Mouse (Mus musculus): Measurements from ENCODE around the gene B3gat2.
A peak's percentile ranks its signal among the peaks of the same experiment; 100 is the strongest.

Gene B3gat2

DNA sequence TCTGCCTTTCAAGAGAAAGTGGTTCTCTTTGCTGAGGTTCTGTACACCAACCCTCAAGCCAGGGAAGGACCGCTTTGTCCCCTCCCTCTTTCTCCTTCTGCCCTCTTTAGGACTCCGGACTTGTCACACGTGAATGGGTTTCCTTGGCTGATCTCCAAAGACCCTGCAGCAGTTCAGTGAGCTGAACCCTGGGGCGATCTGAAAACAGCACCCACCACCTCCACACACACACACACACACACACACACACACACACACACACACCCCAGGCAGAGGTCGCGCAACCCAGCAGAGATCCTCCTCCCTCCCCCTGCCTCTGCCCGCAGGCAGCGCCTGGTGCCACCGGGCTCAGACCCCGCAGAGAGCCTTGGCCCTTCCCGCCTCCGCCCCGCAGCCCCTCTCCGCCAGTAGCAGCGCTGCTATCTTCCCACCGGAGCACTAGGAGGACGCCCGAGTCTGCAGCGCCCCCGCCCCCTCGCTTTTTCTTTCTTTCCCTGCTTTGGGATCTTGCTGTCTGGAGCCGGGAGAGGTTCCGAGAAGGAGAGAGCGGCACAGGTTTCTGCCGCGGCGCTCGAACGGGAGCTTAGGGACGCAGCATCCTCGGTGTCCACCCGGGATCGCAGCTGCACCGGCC is at the start of gene B3gat2:
Gene B3gat2 (plus strand): TSS at position 252 of the 634 bp plus-strand sequence.
- DNase-seq (ENCODE audit: low read depth, low spot score) = no peak

DNA sequence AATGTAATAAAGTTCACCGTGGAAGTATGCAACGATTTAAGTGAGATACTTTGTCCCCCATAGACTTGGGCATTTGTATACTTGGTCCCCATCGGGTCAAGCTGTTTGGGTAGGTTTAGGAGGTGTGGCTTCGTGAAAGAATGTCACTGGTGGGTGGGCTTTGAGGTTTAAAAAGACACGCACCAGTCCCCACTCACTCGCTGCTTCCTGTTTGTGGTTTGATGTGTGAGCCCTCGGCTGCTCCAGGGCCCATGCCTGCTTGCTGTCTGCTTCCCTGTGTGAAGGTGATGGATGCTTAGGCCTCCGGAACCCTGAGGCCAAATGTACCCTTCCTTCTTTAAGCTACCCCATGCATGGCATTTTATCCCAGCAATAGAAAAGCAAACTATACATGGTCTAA is 41.2 kb upstream of the B3gat2 start:
- DNase-seq (ENCODE audit: low read depth, low spot score) = no peak

DNA sequence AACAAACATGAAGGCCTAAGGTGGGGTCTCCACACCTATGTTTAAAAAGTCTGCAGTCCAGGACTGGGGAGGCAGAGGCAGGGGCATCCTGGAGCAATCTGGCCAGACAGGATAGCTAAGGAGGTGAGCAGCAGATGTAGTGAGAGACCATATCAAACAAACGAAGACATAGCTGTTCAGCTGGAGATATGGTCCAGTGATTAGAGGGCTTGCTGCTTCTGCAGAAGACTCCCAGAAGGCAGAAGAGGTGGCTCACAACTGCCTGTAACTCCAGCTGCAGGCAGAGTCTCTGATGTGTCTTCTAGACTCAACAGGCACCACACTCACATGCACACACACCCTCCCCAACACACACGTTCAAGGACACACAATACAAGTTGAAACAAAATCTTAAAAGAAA is 40.5 kb upstream of the B3gat2 start:
- no peak for DNase-seq (ENCODE audit: low read depth, low spot score)

DNA sequence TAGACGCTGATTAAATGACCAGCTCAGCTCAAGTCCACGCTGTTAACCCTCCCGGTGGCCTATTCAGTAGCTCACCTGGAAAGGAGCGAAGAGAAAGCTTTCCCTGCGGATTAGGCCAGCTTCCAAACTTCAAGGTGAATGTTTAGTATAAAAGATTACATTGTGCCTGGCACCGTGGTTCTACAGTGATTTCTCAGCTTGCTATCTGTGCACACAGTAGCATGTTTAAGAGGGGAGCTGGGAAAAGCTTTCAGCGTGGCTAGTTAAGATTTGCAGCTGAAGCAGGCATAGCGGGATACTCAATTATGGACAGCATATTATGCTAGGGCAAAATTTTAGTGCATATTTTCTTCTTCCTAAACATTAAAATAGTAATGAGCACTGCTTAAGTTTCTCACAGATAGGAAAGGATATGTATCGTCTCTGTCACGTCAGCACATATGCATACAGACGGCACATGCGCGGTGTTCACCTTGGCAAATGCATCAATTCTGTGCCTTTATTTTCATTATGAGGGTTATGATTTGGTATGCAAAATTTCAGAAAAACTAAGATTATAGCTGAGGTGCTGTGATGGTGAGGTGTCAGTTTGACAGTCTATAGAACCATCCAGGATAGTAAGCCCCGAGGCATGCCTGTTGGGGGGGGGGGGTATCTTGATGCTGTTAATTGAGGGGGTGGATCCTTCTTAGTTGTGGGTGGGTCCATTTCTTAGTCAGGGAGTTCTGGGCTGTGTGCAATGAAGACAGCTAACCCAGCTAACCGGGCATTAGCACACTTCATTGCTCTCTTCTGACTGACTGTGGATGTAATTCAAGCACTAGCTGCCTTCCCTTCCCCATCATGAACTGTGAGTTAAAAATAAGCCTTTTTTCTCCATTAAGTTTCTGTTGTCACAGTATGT is 38.8 kb upstream of the B3gat2 start:
- no peak for DNase-seq (ENCODE audit: low read depth, low spot score)

DNA sequence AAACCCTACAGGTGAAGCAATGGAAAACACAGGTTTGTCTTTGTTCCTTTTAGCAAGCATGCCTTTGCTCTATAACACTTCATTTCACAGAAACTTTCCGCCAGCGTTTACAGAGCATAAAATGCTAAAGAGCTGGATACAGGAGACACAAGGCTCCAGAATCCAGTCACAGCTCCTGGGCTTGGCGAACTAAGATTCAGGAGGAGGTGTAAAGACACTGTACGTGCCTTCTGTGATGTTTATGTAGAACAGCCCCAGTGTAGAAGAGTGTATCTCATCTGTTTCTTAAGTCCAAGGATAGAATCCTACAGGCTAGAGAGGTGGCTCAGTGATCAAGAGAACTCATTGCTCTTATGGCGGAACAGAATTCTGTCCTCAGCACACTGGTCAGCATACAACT is 30.2 kb upstream of the B3gat2 start:
- no peak for DNase-seq (ENCODE audit: low read depth, low spot score)

DNA sequence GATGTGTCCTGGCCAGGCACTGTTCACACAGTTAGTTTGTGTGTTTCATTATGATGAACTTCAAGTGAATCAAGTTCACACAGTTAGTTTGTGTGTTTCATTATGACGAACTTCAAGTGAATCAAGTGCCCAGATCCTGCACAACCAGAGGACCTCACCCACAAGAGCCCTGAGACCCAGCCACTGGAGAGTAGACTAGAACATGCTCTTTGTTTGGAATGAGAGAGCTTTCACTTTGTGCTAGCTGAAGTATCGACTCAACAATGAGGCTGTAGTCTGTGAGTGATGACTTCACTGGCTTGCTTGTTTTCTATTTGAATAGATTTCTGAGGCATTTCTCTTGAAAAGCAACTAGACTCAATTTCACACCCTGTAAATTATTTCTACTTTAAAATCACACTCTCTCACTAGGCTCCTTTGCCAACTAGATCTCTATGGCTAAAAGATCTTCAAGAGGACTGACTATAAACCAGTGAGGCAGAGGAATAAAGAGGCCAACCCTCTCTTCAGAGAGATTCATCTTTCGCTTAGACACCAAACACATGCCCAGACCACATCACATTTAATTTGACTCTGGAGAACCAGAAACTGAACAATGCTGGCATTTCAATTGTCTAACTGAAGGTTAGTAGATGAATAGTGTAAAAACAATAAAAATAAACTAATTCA is 10.6 kb upstream of the B3gat2 start:
- DNase-seq (ENCODE audit: low read depth, low spot score) = no peak

DNA sequence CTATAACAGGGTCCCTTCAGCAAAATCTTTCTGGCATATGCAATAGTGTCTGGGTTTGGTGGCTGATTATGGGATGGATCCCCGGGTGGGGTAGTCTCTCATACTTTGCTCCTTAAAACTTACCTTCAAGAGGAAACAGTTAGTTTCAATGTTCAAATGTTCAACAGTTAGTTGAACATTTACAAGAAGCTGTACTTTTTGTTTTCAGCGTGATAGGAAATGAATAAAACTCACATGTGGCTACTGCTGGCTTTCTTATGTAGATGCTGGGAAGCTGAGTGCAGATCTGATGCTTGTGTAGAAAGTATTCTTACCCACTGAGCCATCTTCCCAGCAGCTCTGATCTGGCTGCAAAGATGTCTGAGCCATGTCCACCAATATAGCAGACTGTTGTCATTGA is 8.5 kb upstream of the B3gat2 start:
- no peak for DNase-seq (ENCODE audit: low read depth, low spot score)

DNA sequence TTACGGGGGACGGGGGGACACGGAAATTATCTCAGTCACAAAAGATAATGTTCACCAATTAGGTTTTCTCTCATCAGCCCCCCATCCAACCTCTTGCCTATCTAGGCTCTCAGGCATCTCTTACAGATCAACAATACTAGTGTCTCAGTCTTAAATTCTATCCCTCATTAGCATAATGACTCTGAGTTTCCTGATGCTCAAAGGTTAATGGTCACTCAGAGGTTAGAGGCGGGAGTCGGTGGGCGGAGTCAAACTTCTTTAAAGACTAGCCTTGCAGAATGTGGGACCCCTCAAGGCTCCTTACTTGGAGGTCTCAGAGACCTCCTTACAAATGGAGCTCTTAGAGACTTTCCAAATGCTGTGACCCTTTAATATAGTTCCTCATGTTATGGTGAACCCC is 8.0 kb upstream of the B3gat2 start:
- no peak for DNase-seq (ENCODE audit: low read depth, low spot score)

DNA sequence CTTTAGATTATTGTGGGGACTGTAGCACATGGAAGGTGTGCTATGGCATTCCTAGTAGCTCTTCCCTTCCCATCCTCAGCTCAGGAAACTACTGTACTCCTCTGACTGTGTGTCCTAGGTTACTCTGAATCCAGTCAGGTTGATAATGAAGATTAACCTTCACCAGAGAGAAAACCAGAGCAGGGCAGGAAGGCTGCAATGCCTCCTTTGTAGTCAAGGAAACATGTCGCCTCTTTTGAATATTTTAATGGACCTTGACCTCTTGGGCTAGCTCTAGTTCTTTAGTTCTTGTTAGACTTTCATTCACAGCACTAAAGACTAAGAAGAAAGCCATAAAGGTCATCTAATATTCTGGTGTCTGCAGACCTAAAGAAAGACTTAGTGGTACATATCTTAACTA is 7.2 kb upstream of the B3gat2 start:
- DNase-seq (ENCODE audit: low read depth, low spot score) = no peak

DNA sequence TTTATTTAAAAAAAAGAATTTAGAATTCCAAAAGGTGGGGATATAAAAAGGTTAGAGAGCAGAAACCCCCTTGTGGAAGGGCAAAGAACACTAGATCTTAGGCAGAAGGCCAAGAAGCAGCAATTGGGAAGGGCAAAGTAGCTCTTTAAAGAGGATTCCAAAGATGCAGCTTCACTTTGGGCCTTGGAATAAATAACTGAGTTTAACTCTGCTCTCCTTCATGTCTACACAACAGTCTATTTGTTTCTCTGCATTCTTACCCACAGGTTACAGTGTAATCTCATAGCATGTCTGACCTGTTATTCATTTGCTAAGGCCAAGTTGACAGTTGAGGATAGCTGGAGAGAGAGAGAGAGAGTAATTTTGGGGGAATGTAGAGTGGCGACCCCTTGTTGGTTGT is 6.6 kb upstream of the B3gat2 start:
- no peak for DNase-seq (ENCODE audit: low read depth, low spot score)

DNA sequence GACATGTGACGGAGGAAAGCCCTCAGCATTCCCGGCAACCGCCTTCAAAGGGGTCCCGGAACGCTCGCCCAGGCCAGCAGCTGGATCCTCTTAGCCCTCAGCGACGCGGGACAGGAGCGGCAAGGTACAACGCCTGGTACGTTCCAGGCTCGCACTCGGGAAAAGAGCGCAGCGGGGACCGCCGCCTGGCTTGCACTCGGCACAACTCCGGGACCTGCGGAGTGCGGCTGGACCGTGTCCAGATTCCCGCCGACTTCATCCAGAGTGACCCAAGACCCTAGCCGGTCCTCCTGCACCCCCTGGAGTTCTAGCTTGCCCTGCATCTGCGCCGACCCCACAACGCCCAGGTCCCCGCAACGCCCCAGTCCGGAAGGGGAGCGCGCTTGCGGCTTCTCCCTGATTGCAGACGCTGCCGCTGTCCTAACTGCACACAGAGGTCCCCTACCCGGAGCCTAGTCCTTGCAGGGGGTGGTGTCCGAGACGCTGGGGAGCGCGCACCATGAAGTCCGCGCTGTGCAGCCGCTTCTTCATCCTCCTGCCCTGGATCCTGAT is 659 bp downstream of the B3gat2 start:
- no peak for DNase-seq (ENCODE audit: low read depth, low spot score)

DNA sequence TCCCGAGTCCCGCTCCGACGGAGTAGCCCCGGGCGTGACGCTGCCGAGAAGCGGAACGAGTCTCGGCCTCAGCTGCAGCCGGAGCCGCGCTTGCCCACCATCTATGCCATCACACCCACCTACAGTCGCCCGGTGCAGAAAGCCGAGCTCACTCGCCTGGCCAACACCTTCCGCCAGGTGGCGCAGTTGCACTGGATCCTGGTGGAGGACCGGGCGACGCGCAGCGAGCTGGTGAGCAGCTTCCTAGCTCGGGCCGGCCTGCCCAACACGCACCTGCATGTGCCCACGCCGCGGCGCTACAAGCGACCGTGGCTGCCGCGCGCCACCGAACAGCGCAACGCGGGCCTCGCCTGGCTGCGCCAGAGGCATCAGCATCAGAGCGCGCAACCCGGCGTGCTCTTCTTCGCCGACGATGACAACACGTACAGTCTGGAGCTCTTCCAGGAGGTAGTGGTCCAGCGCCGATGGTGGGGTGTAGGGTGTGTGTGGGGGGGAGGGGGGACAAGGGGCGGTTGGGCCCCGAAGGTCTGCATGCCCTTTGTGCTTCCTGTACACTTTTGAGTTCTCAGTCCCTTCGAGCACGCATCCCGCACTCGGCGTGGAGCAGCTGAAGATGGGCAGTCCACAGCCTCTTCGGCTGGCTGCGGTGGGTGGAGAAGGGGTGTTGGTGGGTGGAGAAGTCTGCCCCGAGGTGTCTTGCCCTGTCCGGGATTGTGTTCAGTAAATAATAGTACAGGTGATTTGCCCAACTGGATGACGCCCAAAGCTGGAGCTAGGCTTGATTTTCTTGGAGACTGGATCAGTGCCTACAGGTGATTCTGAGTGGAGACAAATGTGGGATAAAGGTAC is 1.5 kb downstream of the B3gat2 start:
- no peak for DNase-seq (ENCODE audit: low read depth, low spot score)

DNA sequence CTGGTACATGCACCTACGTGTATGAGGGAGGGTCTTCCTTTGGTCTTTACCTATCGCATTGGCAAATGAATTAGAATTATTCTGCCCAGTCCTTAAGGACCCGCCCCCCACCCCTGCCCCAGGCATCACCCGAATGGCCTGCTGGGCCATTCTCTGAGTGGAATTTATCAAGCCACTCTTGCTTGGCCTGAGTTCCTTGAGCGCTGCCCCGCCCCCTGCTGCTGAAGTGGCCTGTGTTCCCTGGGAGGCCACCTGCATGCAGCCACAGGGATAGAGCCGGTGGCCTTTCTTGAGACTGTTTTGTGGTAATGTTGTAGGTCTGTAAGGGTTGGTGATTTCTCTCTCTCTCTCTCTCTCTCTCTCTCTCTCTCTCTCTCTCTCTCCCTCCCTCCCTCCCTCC is 2.2 kb downstream of the B3gat2 start:
- DNase-seq (ENCODE audit: low read depth, low spot score) = no peak

DNA sequence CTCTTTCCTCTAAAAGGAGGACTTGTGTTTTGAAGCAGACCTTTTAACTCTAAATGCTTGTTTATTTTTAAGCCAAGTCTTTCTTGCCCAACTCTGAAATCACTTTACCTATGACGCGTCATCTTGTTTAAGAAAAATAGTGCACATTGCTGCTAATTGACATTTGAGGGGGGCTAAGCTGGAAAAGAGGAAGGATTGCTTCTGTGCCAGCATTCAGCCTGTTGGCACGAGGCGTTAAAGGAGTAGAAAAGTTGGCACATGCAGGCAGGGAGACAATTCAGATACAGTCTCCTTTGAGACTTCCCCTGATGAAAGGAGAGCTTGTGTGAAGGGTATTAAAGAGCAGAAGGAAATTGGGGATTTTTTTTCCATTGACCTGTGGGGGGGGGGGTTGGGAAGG is 3.2 kb downstream of the B3gat2 start:
- DNase-seq (ENCODE audit: low read depth, low spot score) = no peak

DNA sequence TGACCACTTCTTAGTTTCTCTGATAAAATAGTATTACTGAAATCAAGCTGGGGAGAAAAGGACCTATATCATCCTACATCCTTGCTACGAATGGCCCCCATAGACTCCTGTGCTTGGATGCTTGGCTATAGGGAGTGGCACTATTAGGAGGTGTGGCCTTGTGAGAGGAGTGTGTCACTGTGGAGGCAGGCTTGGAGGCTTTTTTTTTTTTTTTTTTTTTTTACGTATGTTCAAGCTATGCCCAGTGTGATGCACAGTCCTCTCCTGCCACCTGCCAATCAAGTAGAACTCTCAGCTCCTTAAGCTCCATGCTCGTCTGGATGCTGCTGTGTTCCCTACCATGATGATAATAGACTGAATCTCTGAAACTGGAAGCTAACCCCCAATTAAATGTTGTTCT is 11.5 kb downstream of the B3gat2 start:
- no peak for DNase-seq (ENCODE audit: low read depth, low spot score)

DNA sequence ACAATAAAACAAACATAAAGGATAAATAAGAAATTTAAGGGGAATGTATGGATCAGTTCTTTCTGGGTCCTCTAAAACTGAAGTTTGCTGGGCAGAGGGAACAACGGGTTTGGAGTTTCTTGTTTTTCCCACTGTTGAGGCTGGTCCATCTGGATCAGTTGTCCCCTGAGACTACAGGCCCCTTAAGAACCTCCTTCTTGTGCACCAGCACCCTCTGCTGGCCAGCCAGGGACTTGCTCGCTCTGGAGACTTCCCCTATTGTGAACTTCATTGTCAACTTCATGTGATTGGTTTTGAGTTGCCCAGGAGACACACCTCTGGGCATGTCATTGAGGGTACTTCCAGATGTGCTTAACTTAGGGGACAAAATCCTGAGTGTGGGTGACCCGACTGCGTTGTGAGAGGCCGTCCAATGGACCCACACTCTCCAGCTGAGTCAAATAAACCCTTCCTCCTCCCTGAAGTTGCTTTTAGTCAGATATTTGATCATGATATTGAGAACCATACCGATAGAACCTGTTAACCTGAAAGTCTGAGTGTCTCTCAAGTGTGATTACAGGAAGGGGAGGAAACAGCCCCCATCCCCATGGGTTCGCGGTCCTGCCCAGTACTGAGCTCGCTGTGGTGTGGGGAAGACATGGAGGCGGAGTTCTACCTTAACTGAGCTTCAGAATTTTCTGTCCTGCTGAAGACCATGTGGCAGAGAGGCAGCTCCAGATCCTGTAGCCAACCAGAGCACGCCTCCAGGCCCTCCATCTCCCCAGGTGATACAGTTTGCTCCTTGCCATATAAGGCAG is 31.4 kb downstream of the B3gat2 start:
- peak; percentile 75 for DNase-seq (ENCODE audit: low read depth, low spot score)

DNA sequence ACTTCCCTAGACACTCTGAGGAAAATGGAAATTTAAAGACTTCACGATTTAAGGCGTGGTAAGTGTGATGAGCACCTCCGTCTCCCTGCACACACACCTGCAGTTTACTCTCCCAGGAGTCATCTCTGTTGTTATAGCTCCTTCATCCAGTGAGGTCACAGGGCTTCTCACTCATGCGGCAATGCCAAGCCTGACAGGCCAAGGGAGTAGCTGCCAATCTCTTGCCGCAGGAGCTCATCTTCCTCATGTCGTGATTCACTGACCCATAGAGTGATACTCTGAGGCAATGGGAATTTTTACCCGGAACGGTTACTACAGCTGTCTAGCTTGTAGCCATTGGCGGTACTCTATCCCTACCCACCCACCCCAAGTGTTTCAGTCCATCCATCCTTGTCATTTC is 36.8 kb downstream of the B3gat2 start:
- no peak for DNase-seq (ENCODE audit: low read depth, low spot score)

DNA sequence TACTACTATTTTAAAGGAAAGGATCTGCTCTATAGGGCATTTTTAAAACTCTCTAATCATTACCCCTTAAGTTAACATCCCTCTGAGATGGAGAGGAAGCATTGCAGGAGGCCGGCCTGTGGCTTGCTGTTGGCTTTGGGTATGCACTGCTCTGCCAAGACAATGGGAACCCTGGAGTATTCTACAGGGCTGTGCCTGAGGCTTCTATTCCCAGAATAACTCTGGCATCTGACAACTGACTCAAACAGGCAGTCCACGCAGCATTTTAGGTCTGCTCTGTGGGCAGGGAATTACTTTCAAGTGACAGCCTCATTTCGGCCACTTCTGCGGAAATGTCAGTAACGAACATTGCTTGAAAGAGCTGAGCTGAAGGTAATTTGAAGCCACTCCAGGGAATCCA is 60.1 kb downstream of the B3gat2 start:
- DNase-seq (ENCODE audit: low read depth, low spot score) = no peak

DNA sequence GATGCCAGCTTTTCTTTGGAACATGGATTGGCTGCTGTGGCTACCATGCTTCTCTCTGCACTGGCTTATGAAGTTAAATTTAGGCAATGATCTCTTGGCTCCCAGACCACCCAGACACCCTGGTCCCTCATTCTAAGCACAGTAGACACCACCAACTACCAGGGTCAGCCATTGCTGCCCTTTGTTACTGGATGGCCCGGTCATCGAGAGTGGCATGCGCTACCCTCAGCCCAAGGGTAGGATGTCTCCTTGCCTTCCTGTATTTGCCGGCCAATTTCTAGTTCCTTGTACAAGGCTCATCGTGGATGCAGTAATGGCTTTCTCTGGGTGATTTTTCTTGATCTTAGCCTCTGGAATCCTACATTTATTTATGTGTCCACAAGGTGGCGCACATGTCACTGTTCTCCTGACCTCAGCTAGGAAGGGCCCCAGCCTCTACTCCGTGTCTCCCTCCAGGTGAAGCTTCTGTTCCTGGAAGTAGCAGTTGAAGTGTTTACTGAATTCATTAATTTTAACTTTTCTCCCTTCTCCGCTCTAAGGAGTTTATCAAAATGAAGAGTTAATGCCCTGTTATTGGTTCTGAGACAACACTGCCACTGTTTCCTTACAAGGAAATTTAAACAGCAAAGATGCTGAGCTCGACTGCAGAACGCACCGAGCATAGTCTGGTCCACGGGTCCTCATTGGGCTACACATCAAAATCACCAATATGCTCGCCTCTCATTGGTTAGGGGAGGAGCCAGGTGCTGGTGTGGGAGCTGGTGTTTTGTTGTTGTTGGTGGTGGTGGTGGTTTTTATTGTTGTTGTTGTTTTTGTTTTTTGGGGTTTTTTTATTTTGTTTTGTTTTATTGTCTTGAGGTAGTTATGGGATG is 65.6 kb downstream of the B3gat2 start:
- peak; percentile 81 for DNase-seq (ENCODE audit: low read depth, low spot score)

DNA sequence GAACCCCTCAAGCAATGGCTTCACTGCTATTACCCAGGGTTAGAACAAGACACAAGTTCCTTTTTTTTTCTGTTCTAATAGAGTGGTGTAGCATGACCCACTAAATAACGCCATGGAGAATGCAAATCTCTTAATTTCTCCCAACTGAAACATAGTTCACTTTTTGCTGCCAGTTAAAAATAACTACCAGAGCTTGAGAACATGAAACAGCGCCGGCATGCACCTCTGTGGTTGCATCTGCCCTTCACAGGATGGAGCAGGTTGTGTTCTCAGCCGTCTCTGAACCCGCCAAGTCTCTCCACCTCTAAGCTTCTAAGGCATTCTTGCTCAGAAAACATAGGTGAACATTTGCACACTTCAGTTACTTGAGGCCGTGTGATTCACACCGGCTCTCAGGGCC is 72.7 kb downstream of the B3gat2 start:
- DNase-seq (ENCODE audit: low read depth, low spot score) = no peak
